Mouse (Mus musculus) stomach, embryonic 15.5 days (tissue): ENCODE measurements around the gene Hoxc8. TPM values are rescaled to one million over a fixed set of nuclear protein-coding genes. Genes with fewer than 3 reads are reported as not detected.

Experiments
- ATAC-seq: fragments of 200-750 bp; cut with Nextera tagmentation; 2 replicates; pipeline ENCODE4 v1.8.0; 2017; ENCODE audit warnings: low read depth, moderate number of reproducible peaks, moderate TSS enrichment; ENCODE audit not compliant: insufficient read depth, low FRiP score
- H3K27ac ChIP-seq: fragments of 300-500 bp; sonication (generic); 2 replicates; pipeline ENCODE4 v1.5.1; 2015; ENCODE audit warnings: mild to moderate bottlenecking, inconsistent platforms
- H3K27me3 ChIP-seq: fragments of 300-500 bp; sonication (generic); replicated peaks from 2 replicates; pipeline ENCODE4 v1.6.1; 2015; ENCODE audit warnings: inconsistent platforms
- H3K36me3 ChIP-seq: fragments of 300-500 bp; sonication (generic); 2 replicates; pipeline ENCODE4 v1.6.1; 2015; ENCODE audit warnings: inconsistent platforms
- H3K4me1 ChIP-seq: fragments of 300-500 bp; sonication (generic); 2 replicates; pipeline ENCODE4 v1.6.1; 2015; ENCODE audit warnings: inconsistent platforms
- H3K4me2 ChIP-seq: fragments of 300-500 bp; sonication (generic); 2 replicates; pipeline ENCODE4 v1.6.1; 2015; ENCODE audit warnings: mild to moderate bottlenecking, inconsistent platforms
- H3K4me3 ChIP-seq: fragments of 300-500 bp; sonication (generic); replicated peaks from 2 replicates; pipeline ENCODE4 v1.5.1; 2015; ENCODE audit warnings: inconsistent platforms
- H3K9ac ChIP-seq: fragments of 300-500 bp; sonication (generic); 2 replicates; pipeline ENCODE4 v1.6.1; 2015; ENCODE audit warnings: inconsistent platforms
- H3K9me3 ChIP-seq: fragments of 300-500 bp; sonication (generic); 2 replicates; pipeline ENCODE4 v1.6.1; 2016; ENCODE audit warnings: inconsistent platforms
- WGBS: fragments of 180-500 bp; shearing (Covaris S2); methylation state at CpG from one replicate; pipeline ENCODE4 v1.1.7; 2015; 5-methylcytosine and 5-hydroxymethylcytosine counted together
- polyA plus RNA-seq: library from polyadenylated mRNA; unstranded; fragments of >200 nt; fragmentation: Nextera tagmentation; extraction: Ambion mirVana; gene quantifications from 2 replicates; pipeline ENCODE4 v1.2.1, GENCODE M21; 2015

The Hoxc8 gene
- polyA plus RNA-seq, 1 experiment from 2014 or later: 1.9 TPM

- peak overlapping the region; percentile 52 for H3K4me3 ChIP-seq
- 2% methylated on average over 24 of the region's 24 CpGs for WGBS
- ATAC-seq: peak; percentile 71; the same call in 1 of the 2 replicates
- H3K4me1 ChIP-seq: peaks cover 8% of the 10 kb centered on the region; the same call in 1 of the 2 replicates
- H3K4me2 ChIP-seq: peak overlapping the region; percentile 71
- H3K9me3 ChIP-seq: no peaks in the 10 kb centered on the region
- H3K27ac ChIP-seq: peak overlapping the region; percentile 80
- H3K36me3 ChIP-seq: no peaks in the 10 kb centered on the region
- H3K27me3 ChIP-seq: peaks cover 13% of the 10 kb centered on the region
- peak overlapping the region; percentile 62 for H3K9ac ChIP-seq
These were observed 43.8 kb downstream of the Hoxc8 start for GRCm38 (mm10) chr15:103034043-103034806.

- ATAC-seq: peak; percentile 38; the same call in 1 of the 2 replicates
- Histone ChIP-seq H3K27ac (peak overlapping the region; percentile 80), H3K27me3 (peaks cover 13% of the 10 kb centered on the region), H3K36me3 (no peaks in the 10 kb centered on the region), H3K4me2 (peak overlapping the region; percentile 71), H3K9me3 (no peaks in the 10 kb centered on the region), H3K9ac (peak overlapping the region; percentile 62), H3K4me3 (peak overlapping the region; percentile 52), H3K4me1 (peaks cover 9% of the 10 kb centered on the region; the same call in 1 of the 2 replicates)
- under 1% methylated on average over 33 of the region's 34 CpGs for WGBS
These were observed 44.6 kb downstream of the Hoxc8 start for GRCm38 (mm10) chr15:103034807-103035547.

GRCm38 (mm10) chr15:103035548-103035881 is 45.1 kb downstream of the Hoxc8 start:
- H3K4me1 ChIP-seq: peaks cover 13% of the 10 kb centered on the region
- no peak for ATAC-seq

GRCm38 (mm10) chr15:103037579-103037978 is 47.2 kb downstream of the Hoxc8 start:
- no peaks in the 10 kb centered on the region for H3K9me3 ChIP-seq
- no peak for ATAC-seq
- no peak overlapping the region for H3K4me3 ChIP-seq
- no peaks in the 10 kb centered on the region for H3K36me3 ChIP-seq
- H3K4me2 ChIP-seq: peak overlapping the region; percentile 9; the same call in 1 of the 2 replicates
- peak overlapping the region; percentile 85; the same call in 1 of the 2 replicates for H3K27ac ChIP-seq
- H3K27me3 ChIP-seq: peaks cover 8% of the 10 kb centered on the region; the same call in 1 of the 2 replicates
- peaks cover 32% of the 10 kb centered on the region for H3K4me1 ChIP-seq
- 31% methylated on average over 1 of the region's 1 CpGs for WGBS
- H3K9ac ChIP-seq: no peak overlapping the region

More at GRCm38 (mm10) chr15:103035548-103035881, 45.1 kb downstream of the Hoxc8 start:
- H3K27me3 ChIP-seq: peaks cover 8% of the 10 kb centered on the region; the same call in 1 of the 2 replicates
- H3K9me3 ChIP-seq: no peaks in the 10 kb centered on the region
- peak overlapping the region; percentile 62; the same call in 1 of the 2 replicates for H3K9ac ChIP-seq
- H3K36me3 ChIP-seq: no peaks in the 10 kb centered on the region
- peak overlapping the region; percentile 80 for H3K27ac ChIP-seq
- H3K4me3 ChIP-seq: peak overlapping the region; percentile 52
- WGBS: 2% methylated on average over 14 of the region's 14 CpGs
- H3K4me2 ChIP-seq: peak overlapping the region; percentile 71

DNA sequence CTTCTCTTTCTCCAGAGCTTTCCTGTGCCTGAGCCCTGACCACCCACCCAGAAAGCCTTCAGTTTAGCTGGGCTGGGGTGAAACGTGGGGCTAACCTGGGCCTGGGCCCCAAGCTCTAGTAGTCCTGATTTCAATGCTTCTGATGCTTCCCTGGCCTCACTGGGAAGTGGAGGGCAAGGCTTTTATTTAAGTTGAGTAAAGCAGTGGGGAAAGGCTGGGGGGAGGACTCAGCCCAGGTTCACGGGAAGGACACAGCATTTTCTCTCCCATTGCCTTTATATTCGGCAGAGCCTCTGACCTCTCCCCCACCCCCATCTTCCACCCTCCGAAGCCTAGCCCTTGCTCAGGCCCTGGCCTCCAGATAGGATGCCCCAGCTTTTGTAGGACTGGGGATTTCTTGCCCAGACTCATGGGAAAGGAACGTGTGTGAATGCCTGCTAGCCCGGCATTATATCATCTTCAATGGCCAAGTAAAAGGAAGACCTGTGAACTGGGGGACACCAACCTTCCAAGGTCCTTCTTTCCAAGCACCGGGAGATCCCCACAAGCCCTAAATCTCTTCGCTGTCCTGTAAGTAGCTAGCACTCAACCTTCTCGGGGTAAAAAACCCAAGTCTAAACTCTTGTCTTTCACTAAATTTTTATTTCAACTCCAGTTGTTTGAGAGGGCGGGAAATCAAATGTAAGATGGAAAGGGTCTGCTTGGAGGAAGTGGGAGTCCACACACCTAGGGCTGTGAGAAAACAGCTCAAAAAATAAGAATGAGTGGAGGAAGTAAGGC is 48.5 kb downstream of the Hoxc8 start:
- H3K9ac ChIP-seq: no peak overlapping the region
- no peak overlapping the region for H3K4me3 ChIP-seq
- H3K36me3 ChIP-seq: no peaks in the 10 kb centered on the region
- 29% methylated on average over 10 of the region's 10 CpGs for WGBS
- H3K27ac ChIP-seq: peak overlapping the region; percentile 85
- peaks cover 27% of the 10 kb centered on the region for H3K4me1 ChIP-seq
- no peak for ATAC-seq
- H3K9me3 ChIP-seq: no peaks in the 10 kb centered on the region
- H3K4me2 ChIP-seq: peak overlapping the region; percentile 26
- H3K27me3 ChIP-seq: peaks cover 5% of the 10 kb centered on the region; the same call in 1 of the 2 replicates

- 25% methylated on average over 3 of the region's 3 CpGs for WGBS
- Histone ChIP-seq H3K4me3 (no peak overlapping the region), H3K9ac (no peak overlapping the region), H3K36me3 (no peaks in the 10 kb centered on the region), H3K4me1 (peaks cover 23% of the 10 kb centered on the region), H3K9me3 (no peaks in the 10 kb centered on the region), H3K27me3 (no peaks in the 10 kb centered on the region), H3K4me2 (peak overlapping the region; percentile 26; the same call in 1 of the 2 replicates), H3K27ac (peak overlapping the region; percentile 85)
- ATAC-seq: no peak
These were observed 49.2 kb downstream of the Hoxc8 start for GRCm38 (mm10) chr15:103039609-103040008.

DNA sequence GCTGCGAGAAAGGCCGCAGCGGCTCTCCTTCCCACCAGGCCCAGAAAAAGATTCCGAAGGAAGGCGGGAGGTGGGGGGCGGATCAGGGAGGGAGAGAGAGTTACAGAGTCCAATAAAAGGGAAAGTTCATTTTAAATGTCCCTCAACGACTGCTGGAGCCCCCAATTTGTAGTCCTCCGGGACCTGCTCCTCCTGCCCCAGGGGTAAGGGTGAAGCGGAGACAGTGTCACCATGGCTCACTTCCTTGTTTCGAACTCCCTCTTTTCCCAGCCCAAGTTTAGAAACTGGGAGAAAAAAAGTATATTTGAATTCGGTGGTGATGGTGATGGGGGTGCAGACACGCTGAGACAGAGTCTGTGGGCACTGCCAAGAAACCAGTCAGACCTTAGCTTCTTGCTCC is 50.2 kb downstream of the Hoxc8 start:
- Histone ChIP-seq H3K36me3 (no peaks in the 10 kb centered on the region), H3K27ac (peak overlapping the region; percentile 85), H3K27me3 (no peaks in the 10 kb centered on the region), H3K4me3 (0 out of 2 replicates have a peak overlapping the region, but pooled peaks have one; percentile 2), H3K4me1 (peaks cover 23% of the 10 kb centered on the region), H3K9ac (no peak overlapping the region), H3K4me2 (peak overlapping the region; percentile 48), H3K9me3 (no peaks in the 10 kb centered on the region)
- 28% methylated on average over 12 of the region's 12 CpGs for whole genome bisulfite sequencing
- ATAC-seq: no peak

GRCm38 (mm10) chr15:103041613-103042012 is 51.2 kb downstream of the Hoxc8 start:
- H3K27me3 ChIP-seq: no peaks in the 10 kb centered on the region
- H3K27ac ChIP-seq: peak overlapping the region; percentile 85
- H3K9ac ChIP-seq: no peak overlapping the region
- H3K36me3 ChIP-seq: no peaks in the 10 kb centered on the region
- H3K4me1 ChIP-seq: peaks cover 23% of the 10 kb centered on the region
- no peak for ATAC-seq
- 36% methylated on average over 5 of the region's 5 CpGs for WGBS
- no peak overlapping the region for H3K4me3 ChIP-seq
- H3K4me2 ChIP-seq: no peak overlapping the region
- H3K9me3 ChIP-seq: no peaks in the 10 kb centered on the region

DNA sequence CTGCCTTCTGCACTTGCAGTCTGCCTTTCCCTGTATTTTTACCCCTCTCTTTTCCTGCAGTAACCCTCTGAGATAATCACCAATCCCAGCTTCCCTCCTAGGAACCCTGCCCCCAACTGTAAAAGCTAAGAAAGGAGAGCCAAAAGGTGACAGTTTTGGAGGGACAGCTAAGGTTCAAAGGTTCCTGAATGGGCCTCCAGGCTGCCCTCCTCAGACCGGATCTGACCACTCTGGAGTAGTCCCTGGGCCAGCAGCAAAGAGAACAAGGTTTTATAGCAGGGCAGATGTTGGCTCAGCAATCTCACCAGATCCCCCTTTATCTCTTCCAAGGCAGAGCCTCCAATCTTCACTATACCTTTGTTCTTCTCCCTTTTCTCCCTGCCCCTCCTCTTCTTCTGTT is 51.8 kb downstream of the Hoxc8 start:
- H3K9ac ChIP-seq: no peak overlapping the region
- no peak overlapping the region for H3K4me3 ChIP-seq
- H3K9me3 ChIP-seq: no peaks in the 10 kb centered on the region
- no peak overlapping the region for H3K4me2 ChIP-seq
- no peaks in the 10 kb centered on the region for H3K27me3 ChIP-seq
- H3K27ac ChIP-seq: peak overlapping the region; percentile 63; the same call in 1 of the 2 replicates
- H3K4me1 ChIP-seq: peaks cover 23% of the 10 kb centered on the region
- H3K36me3 ChIP-seq: no peaks in the 10 kb centered on the region
- 19% methylated on average over 1 of the region's 1 CpGs for WGBS
- ATAC-seq: no peak
